Mouse (Mus musculus): ENCODE measurements around the gene Dusp16.

Gene Dusp16

DNA sequence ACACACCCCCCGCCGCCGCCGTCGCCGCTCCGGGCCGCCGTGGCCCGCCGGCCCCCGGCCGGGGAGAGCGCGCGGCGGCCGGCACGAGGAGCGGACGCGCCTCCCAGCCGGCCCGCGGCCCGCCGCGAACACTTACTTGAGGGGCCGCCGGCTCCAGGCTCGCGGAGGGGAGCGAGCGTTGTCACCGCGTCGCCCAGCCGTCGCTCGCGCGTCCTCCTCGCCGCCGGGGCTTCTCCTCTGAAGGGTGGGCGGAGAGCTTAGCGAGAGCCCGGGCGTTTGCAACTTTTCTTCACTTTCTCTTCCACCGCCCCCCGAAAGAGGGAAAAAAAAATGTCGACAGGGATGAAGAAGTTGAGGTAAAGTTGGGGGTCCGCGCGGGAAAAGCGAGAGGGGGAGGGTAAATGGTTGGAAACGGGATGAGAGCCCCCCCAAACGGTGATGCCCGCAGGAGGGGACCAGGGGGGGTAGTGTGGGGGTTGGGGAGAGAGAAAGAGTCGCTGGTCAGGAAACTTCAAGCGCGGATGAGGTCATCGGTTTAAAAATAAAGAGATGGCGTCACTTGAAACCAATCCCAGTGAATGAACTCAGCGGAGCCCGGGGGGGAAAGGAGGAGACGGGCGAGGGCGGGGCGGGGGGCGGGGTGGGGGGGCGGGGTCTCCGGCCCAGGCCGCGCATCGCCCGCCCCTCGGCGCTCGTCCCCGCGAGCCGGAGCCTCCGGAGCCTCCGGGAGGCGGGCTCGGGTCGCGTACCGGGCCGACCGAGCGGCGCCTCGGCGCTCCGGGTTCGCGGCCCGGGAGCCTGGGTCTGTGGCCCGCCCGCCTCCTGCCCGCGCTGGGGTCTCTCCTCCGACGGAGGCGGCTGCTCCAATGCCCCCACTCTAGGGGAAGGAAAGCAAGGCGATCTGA, at the start of gene Dusp16:
Dusp16 (minus strand) TSS at position 485 of the 905 bp plus-strand sequence.
- DNase-seq, result peak; percentile 92

DNA sequence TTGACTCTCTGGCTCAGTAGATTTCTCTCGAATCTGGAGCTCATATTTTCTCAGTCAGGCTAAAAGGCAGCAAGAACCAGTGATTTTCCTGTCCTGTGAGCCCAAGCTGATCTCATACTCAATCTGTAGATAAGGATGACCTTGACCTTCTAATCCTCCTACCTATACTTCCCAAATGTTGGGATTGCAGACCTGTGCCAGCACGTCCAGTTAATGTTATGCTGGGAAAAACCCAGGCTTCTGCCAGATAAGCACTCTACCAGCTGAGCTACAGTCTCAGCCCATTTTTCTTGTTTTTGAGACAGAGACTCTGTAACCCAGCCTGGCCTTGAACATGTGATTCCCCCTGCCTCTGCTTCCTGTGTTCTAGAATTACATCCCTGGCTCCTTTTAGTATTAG, 47.9 kb upstream of the Dusp16 start:
- no peak for DNase-seq

DNA sequence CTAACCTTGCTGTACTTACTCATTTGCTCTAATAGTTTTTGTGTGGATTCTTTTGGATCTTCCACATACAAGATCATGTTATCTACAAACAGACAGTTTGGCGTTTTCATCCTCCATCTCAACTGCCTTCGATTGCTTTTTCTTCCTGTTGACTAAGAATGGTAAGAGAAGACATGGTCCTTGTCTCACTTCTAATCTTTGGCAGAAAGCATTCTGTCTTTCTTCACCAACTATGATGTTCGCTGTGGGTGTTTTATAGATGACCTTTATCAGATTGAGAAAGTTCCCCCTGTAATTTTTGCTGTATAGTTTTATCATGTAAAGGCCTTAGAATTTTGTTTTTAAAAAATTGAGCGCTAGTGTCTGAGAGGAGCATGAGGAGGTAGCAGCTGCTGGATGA, 45.7 kb upstream of the Dusp16 start:
- DNase-seq, result no peak

DNA sequence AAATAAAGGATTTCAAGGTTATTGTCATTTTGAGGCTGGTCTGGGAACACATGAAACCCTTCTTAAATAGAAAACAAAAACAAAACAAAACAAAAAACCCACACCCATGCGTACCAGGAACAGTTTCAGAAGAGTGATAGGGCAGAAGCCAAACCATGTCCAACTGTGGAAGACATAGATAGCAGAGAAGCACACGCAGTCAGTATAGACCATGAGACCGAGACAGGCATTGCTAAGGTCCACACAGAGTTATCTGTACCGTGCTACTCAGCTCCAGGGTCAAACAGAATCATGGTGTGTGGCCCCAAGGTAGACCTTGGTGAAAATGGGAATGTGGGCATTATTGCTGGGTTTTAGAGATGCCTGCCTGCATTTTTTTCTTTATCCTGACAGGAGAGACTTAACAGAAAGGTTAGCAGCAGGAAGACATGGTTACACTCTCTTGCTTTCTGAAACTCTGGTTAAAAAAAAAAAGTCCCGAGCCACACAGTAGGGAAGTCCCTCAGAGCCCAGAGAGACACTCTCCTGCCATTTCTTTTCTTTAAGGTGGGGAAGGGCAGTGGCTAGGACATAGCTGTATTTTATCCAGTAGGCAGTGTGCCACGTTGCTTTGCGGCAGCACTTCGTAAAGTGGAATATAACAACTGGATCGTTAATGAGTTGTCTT, 42.3 kb upstream of the Dusp16 start:
- no peak for DNase-seq

DNA sequence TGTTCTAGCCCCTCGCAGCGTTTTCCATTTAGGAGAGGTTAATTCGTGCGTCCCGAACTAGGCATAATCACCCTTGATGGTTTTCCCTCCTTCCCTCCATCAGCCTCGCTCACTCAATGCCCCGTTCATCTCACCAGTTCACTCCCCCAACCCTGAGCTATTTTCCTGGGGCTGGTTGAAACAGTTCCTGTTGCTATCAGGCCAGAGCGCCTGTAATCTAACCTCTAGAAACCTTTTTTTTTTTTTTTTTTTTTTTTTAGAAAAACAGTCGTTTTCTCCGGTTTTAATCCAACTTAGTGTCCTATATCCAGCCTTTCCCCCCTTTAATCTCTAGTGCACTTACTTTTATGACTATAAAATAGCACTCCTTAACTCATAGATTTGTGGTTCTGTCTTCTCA, 38.4 kb upstream of the Dusp16 start:
- DNase-seq, result no peak

DNA sequence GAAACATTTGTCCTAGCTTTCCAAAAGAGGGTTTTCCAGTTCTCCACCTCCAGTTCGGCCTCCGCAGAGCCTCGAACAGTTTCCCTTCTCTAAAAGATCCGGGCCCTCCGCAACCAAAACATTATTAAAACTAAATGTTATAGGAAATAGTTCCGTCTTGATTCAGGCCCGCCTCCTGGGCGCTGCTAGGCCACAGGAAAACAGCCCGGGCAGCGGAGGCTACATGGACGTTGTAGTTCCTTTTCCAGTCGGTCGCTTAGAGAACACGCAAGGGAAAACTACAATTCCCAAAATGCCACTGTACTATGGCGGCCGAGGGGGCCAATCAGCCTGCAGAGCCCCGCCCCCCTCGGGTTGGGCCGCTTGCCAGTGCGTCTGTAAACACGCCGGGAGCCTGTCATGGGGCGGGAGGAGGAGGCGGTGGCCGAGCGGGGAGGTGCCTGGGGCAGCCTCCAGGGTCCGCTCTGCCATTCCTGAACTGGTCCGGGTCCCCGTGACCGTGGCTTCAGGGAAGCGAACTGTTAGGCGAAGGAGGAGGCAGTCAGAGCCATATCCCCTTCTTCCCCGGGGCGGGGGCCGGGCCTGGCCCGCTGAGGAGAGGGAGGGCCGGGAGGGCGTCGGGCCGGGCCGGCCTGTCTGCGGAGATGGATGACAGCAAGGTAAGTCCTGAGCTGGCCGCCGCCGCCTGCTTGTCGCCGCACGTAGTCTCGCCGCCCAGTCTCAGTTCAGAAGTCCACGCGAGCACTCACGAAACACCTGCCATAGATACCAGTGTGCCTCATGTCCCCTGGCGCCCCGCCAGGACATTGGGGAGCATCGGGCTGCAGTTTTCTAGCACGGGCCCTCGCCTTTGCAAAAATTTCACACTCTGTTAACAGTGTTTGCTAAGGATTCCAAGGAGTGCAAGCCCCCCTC, 37.6 kb upstream of the Dusp16 start, which contains the start of gene Crebl2:
Crebl2 (plus strand) TSS at position 369 of the 915 bp plus-strand sequence.
- DNase-seq, result peak; percentile 100

DNA sequence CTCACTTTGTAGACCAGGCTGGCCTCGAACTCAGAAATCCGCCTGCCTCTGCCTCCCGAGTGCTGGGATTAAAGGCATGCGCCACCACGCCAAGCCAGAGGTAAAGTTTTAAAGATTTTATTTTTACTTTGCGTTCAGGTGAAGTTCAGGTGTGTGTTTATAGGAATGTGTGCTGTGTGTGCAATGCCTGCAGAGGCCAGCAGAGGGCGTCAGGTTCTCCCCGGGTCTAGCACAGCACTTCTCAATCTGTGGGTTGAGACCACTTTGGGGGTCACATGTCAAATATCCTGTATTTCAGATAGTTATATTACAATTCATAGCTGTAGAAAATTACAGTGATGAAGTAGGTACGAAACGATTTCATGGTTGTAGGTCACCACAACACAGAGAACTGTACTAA, 30.4 kb upstream of the Dusp16 start:
- no peak for DNase-seq

DNA sequence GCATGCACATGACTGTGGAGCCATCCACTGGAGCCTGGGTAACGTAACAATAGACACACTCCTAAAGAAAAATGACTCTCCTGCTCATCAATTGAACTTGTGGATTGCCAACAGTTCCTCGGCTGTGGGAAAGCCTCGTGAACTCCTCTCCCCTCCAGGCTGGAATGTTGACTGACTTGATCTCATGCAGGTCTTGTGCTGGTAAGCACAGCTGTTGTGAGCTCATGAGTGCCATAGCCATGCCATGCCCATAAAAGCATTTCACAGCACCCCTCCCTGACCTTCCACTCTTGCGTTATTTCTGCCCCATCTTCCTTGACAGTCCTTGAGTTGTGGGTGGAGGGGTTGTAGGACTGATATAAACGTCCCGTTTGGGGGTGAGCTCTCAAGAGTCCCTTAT, 28.0 kb upstream of the Dusp16 start:
- DNase-seq, result no peak

DNA sequence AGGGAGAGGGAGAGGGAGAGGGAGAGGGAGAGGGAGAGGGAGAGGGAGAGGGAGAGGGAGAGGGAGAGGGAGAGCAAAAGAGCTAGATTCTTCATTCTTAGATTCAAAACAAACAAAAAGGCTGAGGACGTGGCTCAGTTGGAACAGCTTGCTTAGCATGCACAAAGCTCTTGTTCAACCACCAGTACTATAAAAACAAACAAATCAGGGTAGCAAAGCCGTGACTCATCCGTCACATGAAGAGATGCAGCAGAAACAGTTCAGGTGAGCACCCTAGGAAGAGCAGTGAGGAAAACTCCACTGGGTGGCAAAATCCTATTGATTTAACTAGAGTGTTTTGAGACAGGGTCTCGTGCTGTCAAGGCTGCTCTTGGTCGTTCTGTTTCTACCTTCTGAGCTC, 27.3 kb upstream of the Dusp16 start:
- no peak for DNase-seq

DNA sequence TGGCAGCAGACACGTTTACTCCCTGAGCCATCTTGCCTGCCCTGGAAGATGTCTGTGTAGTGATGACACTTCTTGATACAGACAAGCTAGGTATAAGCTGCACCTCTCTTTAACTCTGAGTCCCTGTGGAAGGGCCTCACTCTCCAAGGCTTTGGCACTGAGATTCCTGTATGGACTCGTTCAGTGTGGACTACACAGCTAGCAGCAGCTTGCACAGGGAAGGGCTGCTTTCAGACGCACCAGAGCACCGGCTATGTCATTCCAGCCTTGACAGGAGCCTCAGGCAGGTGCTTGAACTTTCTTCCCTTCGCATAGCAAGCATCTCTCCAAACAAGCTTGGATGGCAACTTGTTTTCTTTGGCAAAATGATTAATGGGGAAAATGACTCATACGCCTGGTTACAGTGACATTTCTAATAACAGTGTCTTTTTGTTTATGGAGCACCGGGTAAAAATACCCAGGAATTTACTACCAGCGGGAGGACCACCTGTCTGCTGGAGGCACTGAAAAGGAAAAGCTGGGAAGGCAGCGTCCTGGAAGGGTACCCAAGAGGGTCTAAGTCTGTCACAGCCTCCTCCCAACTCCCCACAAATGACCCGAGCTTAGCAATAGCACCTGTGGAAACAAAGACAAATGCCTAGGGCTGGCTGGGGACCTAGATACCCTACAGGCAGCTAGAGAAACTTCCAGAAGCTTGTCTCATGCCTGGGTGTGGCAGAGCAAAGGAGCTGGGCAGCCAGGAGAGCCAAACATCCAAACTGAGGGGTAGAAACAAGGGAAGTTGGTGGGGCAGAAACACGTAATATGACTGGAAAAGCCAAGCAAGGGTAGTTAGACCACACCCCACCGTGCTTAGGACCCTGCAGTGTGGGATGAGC, 24.9 kb upstream of the Dusp16 start:
- DNase-seq, result no peak

DNA sequence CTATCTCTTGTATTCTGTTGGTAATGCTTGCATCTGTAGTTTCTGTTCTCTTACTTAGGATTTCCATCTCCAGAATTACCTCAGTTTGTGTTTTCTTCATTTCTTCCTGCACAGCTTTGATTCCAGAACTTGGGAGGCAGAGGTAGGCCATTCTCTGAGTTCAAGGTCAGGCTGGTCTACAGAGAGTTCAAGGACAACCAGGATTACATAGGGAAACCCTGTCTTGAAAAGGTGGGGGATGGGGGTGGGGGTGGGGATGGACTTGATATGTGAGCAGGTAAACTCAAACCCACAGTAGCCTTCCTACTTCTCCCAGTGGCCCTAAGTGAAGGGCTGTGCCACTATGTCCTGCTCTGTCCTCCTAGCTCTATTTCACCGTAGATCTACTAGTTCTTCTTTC, 20.6 kb upstream of the Dusp16 start:
- DNase-seq, result no peak

DNA sequence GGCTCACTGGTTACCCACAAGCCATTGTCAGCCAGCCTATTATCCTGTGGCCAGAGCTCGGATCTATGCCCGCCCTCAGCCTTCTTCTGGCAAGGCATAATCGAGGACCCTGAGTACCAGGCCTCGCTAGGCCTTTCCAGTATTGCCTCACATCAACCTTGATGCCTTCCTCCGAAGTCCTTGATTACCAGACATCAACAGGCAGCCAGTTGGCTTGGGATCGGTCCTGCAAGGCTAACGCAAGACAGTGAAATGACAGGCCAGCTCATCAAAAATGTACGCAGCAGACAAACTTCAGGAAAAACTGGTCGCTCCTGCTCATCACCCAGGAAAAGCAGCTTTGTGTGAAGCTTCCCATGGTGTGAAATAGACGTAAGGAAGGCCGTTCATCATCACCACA, 15.4 kb upstream of the Dusp16 start:
- no peak for DNase-seq

DNA sequence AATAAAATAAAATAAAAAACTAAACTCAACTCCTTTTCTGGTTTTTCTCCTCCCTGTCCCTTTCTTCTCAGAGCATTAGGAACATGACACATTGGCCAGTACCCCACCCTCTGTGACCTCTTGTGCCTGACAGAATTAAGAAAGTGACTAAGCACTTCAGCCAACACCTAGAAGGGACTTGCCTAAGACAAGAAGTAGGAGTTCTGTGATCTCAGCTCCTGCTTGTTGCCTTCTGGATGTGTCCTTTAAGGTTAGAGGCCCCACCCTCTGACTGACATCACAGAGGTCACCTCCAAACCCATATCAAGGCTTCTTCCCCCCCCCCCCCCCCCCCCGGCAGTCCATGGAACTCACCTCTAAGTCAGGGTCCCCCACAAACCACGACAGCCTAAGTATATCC, 14.7 kb upstream of the Dusp16 start:
- no peak for DNase-seq

DNA sequence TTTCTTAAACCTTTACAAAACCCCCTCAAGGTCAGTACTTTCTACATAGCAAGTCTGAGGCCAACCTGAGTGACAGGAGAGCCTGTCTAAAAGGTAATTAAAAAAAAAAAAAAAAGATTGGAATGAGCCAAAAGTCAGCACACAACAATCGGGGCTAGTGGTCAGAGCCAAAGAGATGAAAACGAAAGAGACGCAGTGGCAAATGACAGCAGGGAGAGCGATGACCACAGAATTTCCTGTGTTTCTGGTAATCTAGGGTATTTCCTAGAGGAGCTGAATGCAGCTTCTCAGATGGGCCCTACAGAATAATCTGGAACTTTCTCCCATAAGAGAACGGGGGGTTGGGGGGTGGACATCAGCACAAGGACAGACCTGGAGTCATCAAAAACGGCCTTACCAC, 13.7 kb upstream of the Dusp16 start:
- no peak for DNase-seq

DNA sequence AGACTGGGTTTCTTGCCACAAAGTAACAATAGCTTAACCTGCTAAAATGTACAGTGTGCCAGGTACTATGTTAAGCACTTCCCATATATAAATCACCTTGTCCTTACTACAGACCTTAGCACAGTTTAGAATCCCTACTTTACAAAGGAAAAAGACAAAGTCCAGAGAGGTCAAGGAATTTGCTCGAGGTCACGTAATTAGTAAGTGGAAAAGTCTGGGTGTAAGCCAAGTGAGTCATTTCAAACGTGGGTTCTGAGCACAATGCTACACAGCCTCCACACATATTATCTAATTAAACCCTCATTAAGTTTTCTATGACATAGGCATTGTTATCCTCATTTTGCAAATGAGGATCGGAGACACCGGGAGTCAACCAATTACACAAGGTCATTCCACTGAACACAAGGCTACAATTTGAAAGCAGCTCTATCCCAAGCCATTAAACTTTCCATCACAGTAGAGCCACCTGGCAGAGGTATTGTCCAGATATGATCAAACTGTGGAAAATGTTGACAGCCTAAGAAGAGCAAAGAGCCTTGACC, 12.4 kb upstream of the Dusp16 start:
- no peak for DNase-seq

DNA sequence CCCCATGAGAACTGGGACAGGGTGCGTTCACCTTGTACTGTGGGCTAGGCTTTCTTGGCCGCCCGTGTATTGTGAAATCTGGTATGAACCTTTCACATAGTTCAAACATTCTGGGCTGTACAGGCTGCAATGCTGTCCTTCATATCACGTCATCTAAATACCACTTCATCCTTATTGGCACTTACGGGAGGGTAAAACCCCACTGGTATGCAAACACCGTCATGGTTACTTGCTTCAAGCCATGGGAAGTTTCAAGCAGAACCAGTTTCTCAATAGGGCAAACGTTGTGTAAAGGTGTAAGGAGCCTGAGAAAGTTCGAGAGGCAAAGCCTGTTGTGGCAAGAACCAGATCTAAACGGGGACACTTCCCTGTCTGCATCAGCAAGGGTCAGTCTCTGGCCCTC, 10.2 kb upstream of the Dusp16 start:
- DNase-seq, result peak; percentile 20

DNA sequence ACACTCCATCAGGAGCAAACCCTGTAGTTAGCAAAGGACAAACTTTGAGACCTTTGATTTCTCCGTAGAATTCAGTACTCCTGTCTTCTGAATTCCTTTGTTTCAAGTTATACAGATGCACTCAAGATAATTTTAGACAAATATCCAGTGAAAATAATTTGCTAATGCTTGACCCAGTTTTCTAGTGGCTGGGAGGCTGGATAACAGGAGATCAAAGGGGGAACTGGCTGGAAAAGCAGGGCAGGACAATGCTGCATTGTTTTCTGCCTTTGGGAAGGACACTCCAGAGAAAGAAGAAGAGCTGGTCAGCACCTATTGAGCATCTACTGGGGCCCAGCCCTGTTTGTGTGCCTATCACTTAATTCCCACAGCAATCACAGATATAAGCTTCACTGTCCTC, 9.1 kb upstream of the Dusp16 start:
- no peak for DNase-seq

DNA sequence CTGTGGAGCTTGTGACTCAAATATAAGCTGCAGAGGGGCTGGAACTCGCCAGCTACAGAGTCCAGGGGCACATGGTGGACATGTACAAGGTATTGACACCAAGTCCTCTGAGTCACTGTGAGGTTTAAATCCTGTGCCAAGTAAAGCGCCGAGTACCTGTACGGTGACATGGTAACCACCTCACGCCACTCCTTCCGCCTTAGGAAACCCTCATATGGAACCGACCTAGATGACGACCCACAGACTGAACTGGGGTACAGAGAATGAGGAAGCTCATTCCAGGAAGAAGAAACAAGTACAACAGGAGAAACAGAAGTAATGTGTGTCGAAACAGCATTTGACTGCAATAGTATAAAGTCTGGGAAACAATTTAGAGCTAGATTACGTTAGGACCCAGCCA, 3.9 kb upstream of the Dusp16 start:
- no peak for DNase-seq

DNA sequence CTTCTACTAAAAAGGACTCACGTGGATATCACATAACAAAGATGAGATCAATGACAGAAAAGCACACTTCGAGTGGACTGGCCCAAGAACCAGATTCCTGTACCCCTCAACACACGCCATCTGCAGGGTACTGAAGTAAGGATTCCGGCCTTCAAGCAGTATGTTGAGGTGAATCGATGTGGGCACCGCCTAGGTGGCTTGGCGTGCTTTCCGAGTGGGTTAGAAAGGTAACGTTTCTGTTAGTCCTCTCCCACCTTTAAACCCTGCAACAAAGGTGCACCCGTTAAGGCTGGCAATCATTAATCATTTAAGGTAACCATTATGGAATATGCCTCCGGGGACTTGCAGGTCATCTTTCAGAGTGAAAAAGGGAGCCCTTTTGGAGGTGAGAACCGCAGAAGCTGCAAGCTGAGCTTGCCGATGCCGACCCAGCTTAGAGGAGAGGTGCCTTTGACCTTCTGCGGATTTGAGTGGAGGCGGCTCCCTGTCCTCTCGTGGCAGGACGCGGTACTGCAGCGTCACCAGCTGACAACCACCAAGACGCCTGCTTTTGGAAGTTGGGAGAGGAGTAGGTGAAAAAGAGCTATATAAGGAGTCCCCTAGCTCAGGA, 1.6 kb upstream of the Dusp16 start:
- peak; percentile 93 for DNase-seq

DNA sequence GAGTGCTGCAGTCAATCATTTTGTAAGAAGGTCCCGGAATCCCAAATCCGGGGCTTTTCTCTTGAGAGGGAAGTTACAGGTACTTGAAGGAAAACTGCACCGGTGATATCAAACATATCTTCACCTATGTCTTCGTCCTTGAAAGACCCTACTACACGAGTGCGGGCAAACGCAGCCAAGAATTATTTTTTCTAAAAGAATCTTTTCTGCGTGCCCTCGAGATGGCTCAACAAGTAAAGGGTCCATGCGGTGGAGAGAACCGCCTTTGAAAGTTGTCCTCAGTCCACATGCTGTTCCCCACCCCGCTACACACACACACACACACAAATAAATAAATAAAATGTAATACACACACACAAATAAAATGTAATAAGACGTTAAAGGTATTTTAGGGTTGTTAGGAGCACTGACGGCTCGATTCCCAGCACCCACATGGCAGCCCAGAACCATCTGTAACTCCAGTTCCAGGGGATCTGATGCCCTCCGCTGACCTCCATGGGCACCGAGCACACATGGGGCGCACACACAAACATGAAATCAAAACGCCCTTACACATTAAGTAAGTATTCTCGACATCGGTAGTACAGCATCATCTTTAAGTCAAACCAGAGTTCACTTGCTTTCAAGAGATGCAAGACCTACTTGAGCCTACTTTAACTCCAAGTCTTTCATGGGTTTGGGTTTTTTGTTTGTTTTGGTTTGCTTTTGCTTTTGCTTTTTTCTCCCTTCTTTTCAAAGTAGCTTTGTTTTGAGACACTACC, 801 bp upstream of the Dusp16 start:
- DNase-seq, result peak; percentile 15
